Mouse (Mus musculus) midbrain, embryonic 10.5 days (tissue): ENCODE measurements around the gene Twf2. TPM values are rescaled to one million over a fixed set of nuclear protein-coding genes. Genes with fewer than 3 reads are reported as not detected.

Source experiments
- DNase-seq: peaks from one replicate; pipeline ENCODE4 v3.0.0-alpha.2; 2017; ENCODE audit warnings: low spot score
- H3K27ac ChIP-seq: fragments of 300-500 bp; sonication (generic); replicated peaks from 2 replicates; pipeline ENCODE4 v1.5.1; 2016; ENCODE audit warnings: mild to moderate bottlenecking
- H3K27me3 ChIP-seq: fragments of 300-500 bp; sonication (generic); 2 replicates; pipeline ENCODE4 v1.6.1; 2016; ENCODE audit warnings: low read depth, mild to moderate bottlenecking; ENCODE audit not compliant: poor library complexity, severe bottlenecking
- H3K36me3 ChIP-seq: fragments of 300-500 bp; sonication (generic); 2 replicates; pipeline ENCODE4 v1.6.1; 2016; ENCODE audit warnings: mild to moderate bottlenecking, moderate library complexity
- H3K4me1 ChIP-seq: fragments of 300-500 bp; sonication (generic); 2 replicates; pipeline ENCODE4 v1.6.1; 2016
- H3K4me3 ChIP-seq: fragments of 300-500 bp; sonication (generic); 2 replicates; pipeline ENCODE4 v1.5.1; 2016; ENCODE audit warnings: mild to moderate bottlenecking, moderate library complexity
- H3K9me3 ChIP-seq: fragments of 300-500 bp; sonication (generic); replicated peaks from 2 replicates; pipeline ENCODE4 v1.6.1; 2016; ENCODE audit warnings: mild to moderate bottlenecking
- WGBS: fragments of 180-500 bp; shearing (Covaris S2); methylation state at CpG from one replicate; pipeline ENCODE4 v1.1.7; 2016; 5-methylcytosine and 5-hydroxymethylcytosine counted together
- polyA plus RNA-seq: library from polyadenylated mRNA; unstranded; fragments of >200 nt; fragmentation: Nextera tagmentation; extraction: Ambion mirVana; gene quantifications from 2 replicates; pipeline ENCODE4 v1.2.1, GENCODE M21; 2016

Gene Twf2
- polyA plus RNA-seq, 1 experiment from 2014 or later, result 74.8 TPM

GRCm38 (mm10) chr9:106222261-106222851 lies 19.4 kb downstream of the Twf2 start, which contains the start of gene Tlr9:
TSS of gene Tlr9 (plus strand) at chr9:106222598.
- WGBS, result 77% methylated on average over 4 of the region's 4 CpGs
- peaks cover 15% of the 10 kb centered on the region for H3K4me1 ChIP-seq
- no peaks in the 10 kb centered on the region for H3K9me3 ChIP-seq
- H3K36me3 ChIP-seq, result no peaks in the 10 kb centered on the region
- DNase-seq, result no peak
- no peak within 1 kb of the TSS for H3K4me3 ChIP-seq
- peaks cover 37% of the 10 kb centered on the region for H3K27me3 ChIP-seq
- no peak within 1 kb of the TSS for H3K27ac ChIP-seq

- Histone ChIP-seq H3K9me3 (no peaks in the 10 kb centered on the region), H3K27me3 (peaks cover 39% of the 10 kb centered on the region), H3K4me3 (no peak overlapping the region), H3K36me3 (no peaks in the 10 kb centered on the region), H3K27ac (no peak overlapping the region), H3K4me1 (peaks cover 15% of the 10 kb centered on the region)
- no peak for DNase-seq
- 89% methylated on average over 4 of the region's 4 CpGs for WGBS
These were observed 20.1 kb downstream of the Twf2 start for GRCm38 (mm10) chr9:106222994-106223393.

- Histone ChIP-seq H3K4me1 (peaks cover 15% of the 10 kb centered on the region), H3K4me3 (peak overlapping the region; percentile 54), H3K9me3 (no peaks in the 10 kb centered on the region), H3K36me3 (no peaks in the 10 kb centered on the region), H3K27me3 (peaks cover 39% of the 10 kb centered on the region), H3K27ac (peak overlapping the region; percentile 63)
- WGBS, result 57% methylated on average over 24 of the region's 24 CpGs
- DNase-seq, result no peak
These were observed 22.7 kb downstream of the Twf2 start for GRCm38 (mm10) chr9:106225469-106226150.

GRCm38 (mm10) chr9:106226151-106226682 lies 23.3 kb downstream of the Twf2 start:
- 8% methylated on average over 34 of the region's 34 CpGs for WGBS
- peak overlapping the region; percentile 54 for H3K4me3 ChIP-seq
- peaks cover 39% of the 10 kb centered on the region for H3K27me3 ChIP-seq
- peaks cover 15% of the 10 kb centered on the region for H3K4me1 ChIP-seq
- H3K36me3 ChIP-seq, result no peaks in the 10 kb centered on the region
- H3K9me3 ChIP-seq, result no peaks in the 10 kb centered on the region
- DNase-seq, result peak; percentile 65
- peak overlapping the region; percentile 63 for H3K27ac ChIP-seq

- H3K9me3 ChIP-seq, result no peaks in the 10 kb centered on the region
- no peak for DNase-seq
- H3K4me1 ChIP-seq, result peaks cover 19% of the 10 kb centered on the region
- H3K27ac ChIP-seq, result no peak overlapping the region
- whole genome bisulfite sequencing, result 77% methylated on average over 8 of the region's 8 CpGs
- peaks cover 9% of the 10 kb centered on the region for H3K36me3 ChIP-seq
- no peak overlapping the region for H3K4me3 ChIP-seq
- peaks cover 39% of the 10 kb centered on the region for H3K27me3 ChIP-seq
These were observed 25.0 kb downstream of the Twf2 start for GRCm38 (mm10) chr9:106227790-106228429.

- H3K4me3 ChIP-seq, result no peak overlapping the region
- peaks cover 32% of the 10 kb centered on the region for H3K36me3 ChIP-seq
- H3K27me3 ChIP-seq, result peaks cover 23% of the 10 kb centered on the region
- no peaks in the 10 kb centered on the region for H3K9me3 ChIP-seq
- peaks cover 19% of the 10 kb centered on the region for H3K4me1 ChIP-seq
- WGBS, result 86% methylated on average over 9 of the region's 9 CpGs
- no peak for DNase-seq
- H3K27ac ChIP-seq, result no peak overlapping the region
These were observed 27.3 kb downstream of the Twf2 start for GRCm38 (mm10) chr9:106230051-106230733.

GRCm38 (mm10) chr9:106230734-106231106 lies 27.8 kb downstream of the Twf2 start:
- no peak for DNase-seq
- peaks cover 17% of the 10 kb centered on the region for H3K4me1 ChIP-seq
- H3K27ac ChIP-seq, result no peak overlapping the region
- H3K36me3 ChIP-seq, result peaks cover 37% of the 10 kb centered on the region
- no peaks in the 10 kb centered on the region for H3K9me3 ChIP-seq
- WGBS, result 60% methylated on average over 3 of the region's 3 CpGs
- peaks cover 18% of the 10 kb centered on the region for H3K27me3 ChIP-seq
- no peak overlapping the region for H3K4me3 ChIP-seq

GRCm38 (mm10) chr9:106231220-106231619 lies 28.3 kb downstream of the Twf2 start:
- 84% methylated on average over 7 of the region's 7 CpGs for WGBS
- no peak for DNase-seq
- H3K4me1 ChIP-seq, result peaks cover 12% of the 10 kb centered on the region
- peaks cover 42% of the 10 kb centered on the region for H3K36me3 ChIP-seq
- no peak overlapping the region for H3K4me3 ChIP-seq
- H3K27ac ChIP-seq, result no peak overlapping the region
- no peaks in the 10 kb centered on the region for H3K9me3 ChIP-seq
- H3K27me3 ChIP-seq, result peaks cover 13% of the 10 kb centered on the region; the same call in 1 of the 2 replicates

- WGBS, result 83% methylated on average over 4 of the region's 4 CpGs
- Histone ChIP-seq H3K9me3 (no peaks in the 10 kb centered on the region), H3K27ac (no peak overlapping the region), H3K4me1 (peaks cover 6% of the 10 kb centered on the region), H3K36me3 (peaks cover 48% of the 10 kb centered on the region), H3K4me3 (no peak overlapping the region), H3K27me3 (peaks cover 7% of the 10 kb centered on the region; the same call in 1 of the 2 replicates)
- no peak for DNase-seq
These were observed 28.9 kb downstream of the Twf2 start for GRCm38 (mm10) chr9:106231816-106232215.

GRCm38 (mm10) chr9:106232956-106233355 lies 30.0 kb downstream of the Twf2 start:
- H3K36me3 ChIP-seq, result peaks cover 59% of the 10 kb centered on the region

GRCm38 (mm10) chr9:106233953-106234352 lies 31.0 kb downstream of the Twf2 start:
- H3K36me3 ChIP-seq, result peaks cover 69% of the 10 kb centered on the region

More at GRCm38 (mm10) chr9:106232956-106233355, 30.0 kb downstream of the Twf2 start:
- Histone ChIP-seq H3K9me3 (no peaks in the 10 kb centered on the region), H3K27me3 (no peaks in the 10 kb centered on the region), H3K4me3 (no peak overlapping the region), H3K27ac (no peak overlapping the region), H3K4me1 (0 out of 2 replicates have a peak, but pooled peaks cover 4% of the 10 kb centered on the region)
- 90% methylated on average over 3 of the region's 3 CpGs for WGBS
- DNase-seq, result no peak

GRCm38 (mm10) chr9:106235194-106235830 lies 32.4 kb downstream of the Twf2 start:
- 96% methylated on average over 23 of the region's 23 CpGs for WGBS
- H3K9me3 ChIP-seq, result no peaks in the 10 kb centered on the region
- DNase-seq, result no peak
- 0 out of 2 replicates have a peak, but pooled peaks cover 4% of the 10 kb centered on the region for H3K4me1 ChIP-seq
- no peaks in the 10 kb centered on the region for H3K27me3 ChIP-seq
- no peak overlapping the region for H3K27ac ChIP-seq
- peaks cover 83% of the 10 kb centered on the region for H3K36me3 ChIP-seq
- H3K4me3 ChIP-seq, result no peak overlapping the region

More at GRCm38 (mm10) chr9:106233953-106234352, 31.0 kb downstream of the Twf2 start:
- H3K4me3 ChIP-seq, result no peak overlapping the region
- no peak overlapping the region for H3K27ac ChIP-seq
- H3K27me3 ChIP-seq, result no peaks in the 10 kb centered on the region
- no peaks in the 10 kb centered on the region for H3K9me3 ChIP-seq
- no peak for DNase-seq
- 0 out of 2 replicates have a peak, but pooled peaks cover 4% of the 10 kb centered on the region for H3K4me1 ChIP-seq
- 86% methylated on average over 6 of the region's 6 CpGs for WGBS
